Mouse (Mus musculus) cerebral cortex, adult 2 months (tissue): ENCODE results near the gene Ap1b1.

Experiments
- WGBS: fragments of 180-500 bp; shearing (Covaris S2); methylation state at CpG from one replicate; pipeline ENCODE4 v1.1.7; 2018; 5-methylcytosine and 5-hydroxymethylcytosine counted together

Gene Ap1b1

GRCm38 (mm10) chr11:5062326-5062725, 75.7 kb downstream of the Ap1b1 start:
- WGBS, result 25% methylated on average over 13 of the region's 13 CpGs

GRCm38 (mm10) chr11:5062860-5063505, 76.4 kb downstream of the Ap1b1 start:
- WGBS, result 51% methylated on average over 13 of the region's 13 CpGs

- WGBS, result 52% methylated on average over 31 of the region's 31 CpGs
Measured at GRCm38 (mm10) chr11:5063561-5064281, 77.1 kb downstream of the Ap1b1 start.

- WGBS, result 14% methylated on average over 38 of the region's 38 CpGs
Measured at GRCm38 (mm10) chr11:5064282-5065055, 77.8 kb downstream of the Ap1b1 start.

- WGBS, result under 1% methylated on average over 49 of the region's 50 CpGs
Measured at GRCm38 (mm10) chr11:5065056-5065821, 78.6 kb downstream of the Ap1b1 start, which contains the start of gene Gas2l1. Gas2l1 (minus strand) TSS chr11:5065327.

- 79% methylated on average over 9 of the region's 9 CpGs for WGBS
Measured at GRCm38 (mm10) chr11:5068126-5068971, 81.7 kb downstream of the Ap1b1 start.

- WGBS, result 38% methylated on average over 4 of the region's 4 CpGs
Measured at GRCm38 (mm10) chr11:5074882-5075281, 88.3 kb downstream of the Ap1b1 start.

GRCm38 (mm10) chr11:5076843-5077242, 90.2 kb downstream of the Ap1b1 start:
- WGBS, result 81% methylated on average over 4 of the region's 5 CpGs

- WGBS, result 89% methylated on average over 1 of the region's 1 CpGs
Measured at GRCm38 (mm10) chr11:5089147-5089546, 102.5 kb downstream of the Ap1b1 start.

- 19% methylated on average over 2 of the region's 2 CpGs for WGBS
Measured at GRCm38 (mm10) chr11:5091706-5092105, 105.1 kb downstream of the Ap1b1 start.
